Mouse (Mus musculus) hindbrain, embryonic 16.5 days (tissue): ENCODE measurements around the gene Colgalt2. TPM values are rescaled to one million over a fixed set of nuclear protein-coding genes. Genes with fewer than 3 reads are reported as not detected.

Experiments used
- ATAC-seq: fragments of 200-750 bp; cut with Nextera tagmentation; 2 replicates; pipeline ENCODE4 v1.8.0; 2017; ENCODE audit warnings: moderate TSS enrichment, moderate library complexity
- H3K27ac ChIP-seq: fragments of 300-500 bp; sonication (generic); 2 replicates; pipeline ENCODE4 v1.5.1; 2014; ENCODE audit warnings: low read depth, mild to moderate bottlenecking, control low read depth, low read length, moderate library complexity
- H3K27me3 ChIP-seq: fragments of 300-500 bp; sonication (generic); replicated peaks from 2 replicates; pipeline ENCODE4 v1.6.1; 2014; ENCODE audit warnings: low read length; ENCODE audit not compliant: control insufficient read depth, insufficient read depth
- H3K36me3 ChIP-seq: fragments of 300-500 bp; sonication (generic); 2 replicates; pipeline ENCODE4 v1.6.1; 2014; ENCODE audit warnings: mild to moderate bottlenecking, low read length, moderate library complexity, mixed read lengths; ENCODE audit not compliant: control insufficient read depth, insufficient read depth
- H3K4me1 ChIP-seq: fragments of 300-500 bp; sonication (generic); 2 replicates; pipeline ENCODE4 v1.6.1; 2014; ENCODE audit warnings: low read depth, low read length; ENCODE audit not compliant: control insufficient read depth, insufficient read depth
- H3K4me2 ChIP-seq: fragments of 300-500 bp; sonication (generic); 2 replicates; pipeline ENCODE4 v1.6.1; 2014; ENCODE audit warnings: mild to moderate bottlenecking, low read length, control low read depth, moderate library complexity
- H3K4me3 ChIP-seq: fragments of 300-500 bp; sonication (generic); 2 replicates; pipeline ENCODE4 v1.5.1; 2014; ENCODE audit warnings: mild to moderate bottlenecking, low read length, control low read depth, moderate library complexity
- H3K9ac ChIP-seq: fragments of 300-500 bp; sonication (generic); 2 replicates; pipeline ENCODE4 v1.6.1; 2014; ENCODE audit warnings: low read depth, mild to moderate bottlenecking, control low read depth, low read length, moderate library complexity
- H3K9me3 ChIP-seq: fragments of 300-500 bp; sonication (generic); 2 replicates; pipeline ENCODE4 v1.6.1; 2014; ENCODE audit warnings: mild to moderate bottlenecking, low read length, moderate library complexity; ENCODE audit not compliant: control insufficient read depth
- WGBS: fragments of 180-500 bp; shearing (Covaris S2); extraction: QIAGEN DNeasy Blood & Tissue Kit; methylation state at CpG from one replicate; pipeline ENCODE4 v1.1.7; 2014; 5-methylcytosine and 5-hydroxymethylcytosine counted together
- polyA plus RNA-seq: library from polyadenylated mRNA; unstranded; fragments of >200 nt; fragmentation: Nextera tagmentation; extraction: Ambion mirVana; gene quantifications from 2 replicates; pipeline ENCODE4 v1.2.1, GENCODE M21; 2015

Colgalt2 gene
- polyA plus RNA-seq, 1 experiment from 2014 or later = 4.2 TPM

DNA sequence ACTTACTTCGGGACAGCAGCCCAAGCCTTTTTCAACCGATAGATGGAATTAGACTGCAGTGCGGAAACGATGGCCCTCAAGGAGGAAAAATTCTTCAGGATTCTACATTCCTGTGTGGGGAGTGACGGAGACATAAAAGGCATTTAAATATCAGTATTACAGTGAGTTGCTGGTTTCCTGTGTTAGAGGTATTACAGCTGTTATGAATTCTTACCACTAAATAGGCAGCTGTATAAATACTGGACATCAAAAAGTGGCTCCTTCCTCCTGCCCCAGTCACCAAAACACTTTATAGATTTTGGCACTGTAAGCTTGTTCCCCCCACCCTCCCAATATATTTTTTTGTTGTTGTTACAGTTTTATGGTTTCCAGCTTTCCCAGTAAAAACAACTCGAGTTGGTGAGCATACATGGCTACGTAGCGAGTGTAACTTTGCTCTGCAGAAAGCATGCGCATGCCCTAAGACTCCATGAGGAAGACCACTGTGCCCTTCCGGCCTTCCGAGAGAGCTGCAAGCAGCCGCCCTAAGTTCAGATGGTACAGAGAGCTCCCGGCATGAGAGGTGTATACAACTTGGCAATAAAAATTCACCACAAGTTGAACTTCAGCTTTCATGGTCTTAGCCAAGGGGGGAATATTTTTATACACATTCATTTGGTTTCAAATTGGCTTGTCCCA lies 149.6 kb downstream of the Colgalt2 start:
- Histone ChIP-seq H3K27me3 (no peaks in the 10 kb centered on the region), H3K27ac (no peak overlapping the region), H3K4me2 (no peak overlapping the region), H3K9me3 (no peaks in the 10 kb centered on the region), H3K36me3 (peaks cover 9% of the 10 kb centered on the region), H3K4me1 (no peaks in the 10 kb centered on the region), H3K4me3 (no peak overlapping the region), H3K9ac (no peak overlapping the region)
- no peak for ATAC-seq
- WGBS = 91% methylated on average over 13 of the region's 13 CpGs

DNA sequence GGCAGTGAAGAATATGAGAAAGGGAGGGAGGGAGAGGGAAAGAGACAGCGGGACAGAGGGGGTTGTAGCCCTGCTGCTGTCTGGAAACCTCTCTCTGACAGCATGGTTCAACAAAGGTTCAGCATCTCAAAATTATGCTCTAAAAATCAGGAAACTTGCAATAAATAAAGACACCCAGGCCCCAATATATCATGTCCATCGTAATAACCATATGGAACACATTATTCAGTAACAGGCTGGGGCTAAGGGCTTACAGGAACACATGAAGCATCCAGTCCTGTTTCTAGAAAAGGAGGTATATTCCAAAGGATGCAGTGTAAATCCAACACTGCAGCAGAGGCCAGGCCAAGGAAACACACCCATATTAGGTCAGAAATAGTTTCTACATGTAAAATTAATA lies 150.9 kb downstream of the Colgalt2 start:
- H3K27ac ChIP-seq = no peak overlapping the region
- H3K36me3 ChIP-seq = peaks cover 9% of the 10 kb centered on the region; the same call in 1 of the 2 replicates
- H3K4me2 ChIP-seq = no peak overlapping the region
- WGBS = 89% methylated on average over 2 of the region's 2 CpGs
- no peaks in the 10 kb centered on the region; the same call in 1 of the 2 replicates for H3K4me1 ChIP-seq
- ATAC-seq = no peak
- no peak overlapping the region for H3K9ac ChIP-seq
- H3K4me3 ChIP-seq = no peak overlapping the region
- no peaks in the 10 kb centered on the region for H3K9me3 ChIP-seq
- no peaks in the 10 kb centered on the region for H3K27me3 ChIP-seq

DNA sequence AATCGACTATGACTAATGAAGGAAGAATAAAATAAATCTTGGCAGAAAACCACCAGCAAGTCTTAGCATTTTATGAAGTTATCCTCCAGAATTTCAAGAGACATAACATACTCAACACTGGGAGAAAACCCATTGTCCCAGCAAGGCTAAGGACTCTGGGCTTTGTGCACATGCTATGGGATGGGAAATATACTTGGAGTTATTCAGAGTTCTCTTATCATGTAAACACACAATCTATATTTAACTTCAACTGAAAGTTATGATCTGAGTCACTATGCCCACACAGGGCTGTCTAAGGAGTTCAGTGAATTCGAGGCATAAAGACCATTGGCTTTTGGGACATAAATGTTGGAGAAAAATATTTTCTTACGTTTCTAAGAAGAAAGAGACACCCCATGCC lies 151.3 kb downstream of the Colgalt2 start:
- H3K36me3 ChIP-seq = peaks cover 8% of the 10 kb centered on the region; the same call in 1 of the 2 replicates
- H3K27me3 ChIP-seq = no peaks in the 10 kb centered on the region
- no peak overlapping the region for H3K4me2 ChIP-seq
- no peak overlapping the region for H3K4me3 ChIP-seq
- H3K4me1 ChIP-seq = peaks cover 2% of the 10 kb centered on the region
- no peak overlapping the region for H3K9ac ChIP-seq
- ATAC-seq = no peak
- WGBS = 84% methylated on average over 3 of the region's 3 CpGs
- H3K27ac ChIP-seq = no peak overlapping the region
- H3K9me3 ChIP-seq = no peaks in the 10 kb centered on the region

DNA sequence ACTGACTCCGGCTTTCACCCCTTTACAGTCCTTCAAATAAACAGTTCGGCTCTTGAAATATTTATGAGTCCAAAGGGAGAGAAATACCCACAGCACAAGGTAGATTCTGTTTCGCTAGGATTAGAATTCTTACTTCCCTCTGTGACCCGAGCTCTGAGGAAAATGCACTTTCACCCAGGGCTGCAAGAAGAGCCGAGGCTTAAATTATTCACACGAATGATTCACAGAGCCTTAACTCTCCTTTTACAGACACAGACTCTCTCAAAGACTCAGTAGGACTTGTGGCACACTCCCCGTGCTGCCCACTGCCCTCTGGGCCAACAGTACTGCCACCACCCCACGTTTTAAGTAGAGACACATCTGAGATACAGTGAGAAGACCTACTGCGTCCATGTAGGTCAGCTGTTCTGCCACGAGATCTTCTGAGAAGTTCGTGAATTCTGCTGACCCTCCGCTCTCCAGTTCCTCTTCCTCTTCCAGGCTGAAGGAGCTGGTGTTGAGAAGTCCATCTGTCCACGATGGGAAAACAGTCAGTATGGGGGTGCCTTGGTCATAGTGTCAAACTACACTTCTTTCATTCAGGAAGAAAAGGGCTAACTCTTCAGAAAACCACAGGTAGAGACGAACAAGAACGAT lies 154.4 kb downstream of the Colgalt2 start:
- no peaks in the 10 kb centered on the region for H3K27me3 ChIP-seq
- ATAC-seq = no peak
- H3K4me1 ChIP-seq = peaks cover 10% of the 10 kb centered on the region
- no peak overlapping the region for H3K4me2 ChIP-seq
- H3K4me3 ChIP-seq = no peak overlapping the region
- H3K36me3 ChIP-seq = peaks cover 5% of the 10 kb centered on the region; the same call in 1 of the 2 replicates
- H3K9me3 ChIP-seq = no peaks in the 10 kb centered on the region
- 82% methylated on average over 15 of the region's 15 CpGs for WGBS
- no peak overlapping the region for H3K27ac ChIP-seq
- H3K9ac ChIP-seq = no peak overlapping the region

DNA sequence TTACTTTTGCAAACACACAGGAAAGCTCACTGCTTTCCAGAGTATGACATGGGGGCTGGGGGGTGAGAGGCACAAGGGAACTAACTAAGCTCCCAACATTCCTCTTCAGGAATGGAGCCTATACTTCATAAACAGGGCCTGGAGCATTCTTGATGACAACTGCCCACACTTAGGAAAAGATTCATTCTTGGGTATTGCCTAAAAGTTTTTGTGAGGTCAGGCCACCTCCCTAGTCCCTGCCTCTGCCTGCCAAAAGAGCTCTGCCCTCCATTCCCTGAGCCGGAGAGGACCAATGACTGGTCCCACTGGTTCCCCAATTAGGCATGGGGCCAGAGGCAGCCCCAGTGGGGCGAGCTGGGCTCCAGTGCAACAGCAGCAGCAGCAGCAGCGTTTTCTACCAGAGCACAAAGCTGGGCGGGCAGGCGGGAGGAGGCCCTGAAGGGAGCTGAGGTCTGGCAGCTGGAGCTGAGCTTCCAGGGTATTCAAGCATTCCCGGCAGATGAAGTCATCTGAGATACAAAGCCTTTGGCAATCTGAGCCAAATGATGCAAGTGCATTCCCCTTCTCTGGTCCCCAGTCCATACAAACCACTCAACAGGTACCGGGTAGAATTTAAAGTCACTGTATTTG lies 156.4 kb downstream of the Colgalt2 start:
- Histone ChIP-seq H3K9me3 (no peaks in the 10 kb centered on the region), H3K4me3 (no peak overlapping the region), H3K27me3 (no peaks in the 10 kb centered on the region), H3K4me1 (peaks cover 15% of the 10 kb centered on the region), H3K27ac (peak overlapping the region; percentile 73), H3K9ac (peak overlapping the region; percentile 45), H3K4me2 (no peak overlapping the region), H3K36me3 (peaks cover 5% of the 10 kb centered on the region; the same call in 1 of the 2 replicates)
- peak; percentile 92 for ATAC-seq
- WGBS = 18% methylated on average over 7 of the region's 7 CpGs

DNA sequence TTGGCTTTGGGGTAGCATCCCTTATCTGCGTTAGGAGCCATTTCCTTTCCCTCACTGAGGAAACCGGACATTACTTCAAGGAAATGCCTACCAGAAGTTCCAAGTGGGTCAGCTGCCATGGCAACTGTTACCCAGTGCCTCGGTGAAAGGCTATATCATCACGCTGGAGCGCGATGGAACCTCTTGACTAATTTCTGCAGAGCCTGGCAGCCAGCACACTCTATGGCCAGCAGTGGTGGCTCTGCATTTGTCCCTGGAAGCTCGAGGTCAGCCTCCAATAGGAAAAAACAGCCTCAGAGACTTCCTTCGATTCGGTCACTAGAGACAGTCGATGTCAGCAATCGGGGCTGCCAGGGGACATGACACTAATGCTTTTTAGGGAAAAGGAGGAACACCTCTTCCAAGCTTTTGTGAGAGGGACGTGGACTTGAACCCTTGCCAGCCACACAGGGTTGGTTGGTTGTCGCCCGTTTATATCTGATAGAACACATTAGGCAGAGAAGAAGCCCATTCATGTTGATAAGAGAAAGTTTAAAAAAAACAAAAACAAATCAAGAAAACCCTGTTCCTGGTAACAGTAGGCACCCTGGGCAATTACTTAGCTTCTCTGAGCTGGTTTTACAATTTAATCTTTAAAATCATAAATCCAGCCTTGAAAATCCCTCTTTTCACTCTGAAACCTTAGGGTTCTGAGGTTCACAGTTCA lies 157.1 kb downstream of the Colgalt2 start:
- Histone ChIP-seq H3K27ac (0 out of 2 replicates have a peak overlapping the region, but pooled peaks have one; percentile 14), H3K4me3 (no peak overlapping the region), H3K36me3 (peaks cover 4% of the 10 kb centered on the region; the same call in 1 of the 2 replicates), H3K4me2 (no peak overlapping the region; the same call in 1 of the 2 replicates), H3K9me3 (no peaks in the 10 kb centered on the region), H3K9ac (no peak overlapping the region), H3K4me1 (peaks cover 15% of the 10 kb centered on the region), H3K27me3 (no peaks in the 10 kb centered on the region)
- peak; percentile 80 for ATAC-seq
- 23% methylated on average over 14 of the region's 14 CpGs for WGBS

Other genes starting within 250 kb of the Colgalt2 start
- gene Tsen15, start 13.1 kb upstream of the Colgalt2 start, polyA plus RNA-seq = 40.7 and 45.8 TPM in 2 replicates